Mouse (Mus musculus) embryonic facial prominence, embryonic 11.5 days (tissue): ENCODE measurements around the gene Dcaf4. TPM values are rescaled to one million over a fixed set of nuclear protein-coding genes. Genes with fewer than 3 reads are reported as not detected.

ENCODE experiments used
- ATAC-seq: fragments of 200-750 bp; cut with Nextera tagmentation; replicated peaks from 2 replicates; pipeline ENCODE4 v1.8.0; 2017; ENCODE audit warnings: low read depth; ENCODE audit not compliant: insufficient number of reproducible peaks, low FRiP score, low TSS enrichment
- DNase-seq: peaks from one replicate; pipeline ENCODE4 v3.0.0-alpha.2; 2015; ENCODE audit warnings: low spot score
- H3K27ac ChIP-seq: fragments of 300-500 bp; sonication (generic); replicated peaks from 2 replicates; pipeline ENCODE4 v1.5.1; 2014; ENCODE audit warnings: mild to moderate bottlenecking, low read depth, low read length, control low read depth
- H3K27me3 ChIP-seq: fragments of 300-500 bp; sonication (generic); 2 replicates; pipeline ENCODE4 v1.6.1; 2014; ENCODE audit warnings: mild to moderate bottlenecking, low read length, moderate library complexity, mixed read lengths; ENCODE audit not compliant: control insufficient read depth, insufficient read depth
- H3K36me3 ChIP-seq: fragments of 300-500 bp; sonication (generic); replicated peaks from 2 replicates; pipeline ENCODE4 v1.6.1; 2014; ENCODE audit warnings: low read depth, mild to moderate bottlenecking, low read length, moderate library complexity, mixed read lengths; ENCODE audit not compliant: control insufficient read depth, insufficient read depth
- H3K4me1 ChIP-seq: fragments of 300-500 bp; sonication (generic); 2 replicates; pipeline ENCODE4 v1.6.1; 2014; ENCODE audit warnings: low read length, mixed read lengths; ENCODE audit not compliant: control insufficient read depth, insufficient read depth
- H3K4me2 ChIP-seq: fragments of 300-500 bp; sonication (generic); 2 replicates; pipeline ENCODE4 v1.6.1; 2014; ENCODE audit warnings: low read depth, mild to moderate bottlenecking, control low read depth, low read length, moderate library complexity
- H3K4me3 ChIP-seq: fragments of 300-500 bp; sonication (generic); 2 replicates; pipeline ENCODE4 v1.5.1; 2014; ENCODE audit warnings: low read depth, low read length, control low read depth
- H3K9ac ChIP-seq: fragments of 300-500 bp; sonication (generic); replicated peaks from 2 replicates; pipeline ENCODE4 v1.6.1; 2014; ENCODE audit warnings: mild to moderate bottlenecking, control low read depth, low read length
- H3K9me3 ChIP-seq: fragments of 300-500 bp; sonication (generic); replicated peaks from 2 replicates; pipeline ENCODE4 v1.6.1; 2016; ENCODE audit warnings: mild to moderate bottlenecking, low read length, inconsistent platforms, mixed read lengths; ENCODE audit not compliant: control insufficient read depth
- WGBS: fragments of 180-500 bp; shearing (Covaris S2); extraction: QIAGEN DNeasy Blood & Tissue Kit; methylation state at CpG from one replicate; pipeline ENCODE4 v1.1.7; 2014; 5-methylcytosine and 5-hydroxymethylcytosine counted together
- polyA plus RNA-seq: library from polyadenylated mRNA; unstranded; fragments of >200 nt; fragmentation: Nextera tagmentation; extraction: Ambion mirVana; gene quantifications from 2 replicates; pipeline ENCODE4 v1.2.1, GENCODE M21; 2014

Gene Dcaf4
- polyA plus RNA-seq, 1 experiment from 2014 or later = 27.2 TPM

- ATAC-seq (no peak), DNase-seq (no peak)
- Histone ChIP-seq H3K27ac (no peak overlapping the region), H3K4me2 (no peak overlapping the region), H3K4me3 (no peak overlapping the region), H3K4me1 (no peaks in the 10 kb centered on the region), H3K9ac (no peak overlapping the region), H3K9me3 (no peaks in the 10 kb centered on the region), H3K27me3 (no peaks in the 10 kb centered on the region), H3K36me3 (no peaks in the 10 kb centered on the region)
- 91% methylated on average over 3 of the region's 3 CpGs for WGBS
Measured at GRCm38 (mm10) chr12:83532966-83533365, 12.7 kb downstream of the Dcaf4 start.

DNA sequence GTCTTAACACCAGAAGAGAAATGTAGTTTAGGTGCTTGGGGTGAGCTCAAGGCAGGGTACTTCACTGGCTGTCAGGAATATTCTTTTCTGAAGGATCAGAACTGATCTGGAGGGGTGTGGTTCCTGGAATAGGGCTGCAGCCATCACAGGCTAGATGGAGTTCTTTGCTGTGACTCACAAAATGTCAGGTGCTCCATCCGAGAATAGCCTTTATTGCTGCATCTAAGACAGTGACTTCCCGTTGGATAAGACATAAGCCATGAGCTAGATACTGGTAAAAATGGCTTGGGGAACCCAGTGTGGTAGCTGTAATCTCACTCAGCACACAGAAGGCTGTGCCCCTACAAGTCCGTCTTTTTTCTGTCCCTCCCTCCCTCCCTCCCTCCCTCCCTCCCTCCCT is 13.9 kb downstream of the Dcaf4 start:
- no peak for ATAC-seq
- H3K4me3 ChIP-seq = no peak overlapping the region
- H3K27me3 ChIP-seq = no peaks in the 10 kb centered on the region
- WGBS = 83% methylated on average over 3 of the region's 3 CpGs
- H3K27ac ChIP-seq = no peak overlapping the region
- no peak for DNase-seq
- H3K9me3 ChIP-seq = no peaks in the 10 kb centered on the region
- H3K4me2 ChIP-seq = no peak overlapping the region
- H3K4me1 ChIP-seq = no peaks in the 10 kb centered on the region
- no peak overlapping the region for H3K9ac ChIP-seq
- peaks cover 3% of the 10 kb centered on the region; the same call in 1 of the 2 replicates for H3K36me3 ChIP-seq

DNA sequence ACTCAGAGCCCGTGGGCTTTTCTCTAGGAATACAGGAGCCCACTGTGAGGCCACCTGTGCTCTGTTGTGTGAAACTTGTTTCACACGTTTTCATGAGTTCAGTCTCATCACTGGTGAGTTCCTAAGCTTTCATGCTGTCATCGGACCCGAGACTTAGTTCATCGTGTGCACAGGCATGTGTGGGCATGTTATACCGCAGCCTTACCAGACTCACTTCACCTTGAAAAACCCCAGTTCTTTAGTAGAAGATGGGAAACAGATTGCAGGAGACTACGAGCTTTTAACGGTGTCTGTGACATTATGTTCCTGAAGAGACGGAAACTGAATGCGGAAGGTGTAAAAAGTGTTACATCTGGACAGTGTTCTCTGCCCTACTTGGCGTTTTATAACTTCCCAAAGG is 15.2 kb downstream of the Dcaf4 start:
- DNase-seq = no peak
- Histone ChIP-seq H3K4me1 (no peaks in the 10 kb centered on the region), H3K36me3 (peaks cover 3% of the 10 kb centered on the region; the same call in 1 of the 2 replicates), H3K27me3 (no peaks in the 10 kb centered on the region), H3K9me3 (no peaks in the 10 kb centered on the region), H3K4me2 (no peak overlapping the region), H3K4me3 (no peak overlapping the region), H3K9ac (no peak overlapping the region), H3K27ac (no peak overlapping the region)
- WGBS = 81% methylated on average over 11 of the region's 11 CpGs
- ATAC-seq = no peak

GRCm38 (mm10) chr12:83536039-83536438 is 15.8 kb downstream of the Dcaf4 start:
- no peaks in the 10 kb centered on the region for H3K9me3 ChIP-seq
- WGBS = 78% methylated on average over 9 of the region's 9 CpGs
- ATAC-seq (no peak), DNase-seq (no peak)
- no peak overlapping the region for H3K9ac ChIP-seq
- H3K4me1 ChIP-seq = no peaks in the 10 kb centered on the region
- H3K4me2 ChIP-seq = no peak overlapping the region
- H3K36me3 ChIP-seq = peaks cover 3% of the 10 kb centered on the region; the same call in 1 of the 2 replicates
- H3K27ac ChIP-seq = no peak overlapping the region
- no peak overlapping the region for H3K4me3 ChIP-seq
- no peaks in the 10 kb centered on the region for H3K27me3 ChIP-seq

DNA sequence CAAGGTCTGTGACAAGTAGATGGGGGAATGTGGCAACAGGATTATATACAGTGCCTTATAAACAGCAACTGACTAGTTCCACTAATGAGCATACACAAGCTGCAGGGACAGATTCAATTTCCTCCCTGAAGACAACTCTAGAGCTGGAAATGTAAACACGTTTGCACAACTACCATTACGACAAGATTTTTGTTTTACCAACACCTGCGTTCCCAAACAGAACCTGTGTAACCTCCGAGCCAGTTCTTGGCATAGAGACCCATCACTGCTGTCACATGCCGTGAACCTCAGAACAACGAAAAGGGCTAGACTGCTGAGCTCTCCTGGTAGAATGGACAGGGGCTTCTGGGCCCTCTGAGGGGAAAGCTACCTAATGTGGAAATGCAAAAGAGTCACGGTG is 23.7 kb downstream of the Dcaf4 start:
- H3K27me3 ChIP-seq = no peaks in the 10 kb centered on the region
- no peak for ATAC-seq
- no peak overlapping the region for H3K9ac ChIP-seq
- no peak overlapping the region for H3K4me3 ChIP-seq
- H3K9me3 ChIP-seq = no peaks in the 10 kb centered on the region
- H3K4me1 ChIP-seq = no peaks in the 10 kb centered on the region
- no peak overlapping the region for H3K27ac ChIP-seq
- H3K4me2 ChIP-seq = no peak overlapping the region
- 86% methylated on average over 7 of the region's 7 CpGs for WGBS
- DNase-seq = no peak
- H3K36me3 ChIP-seq = no peaks in the 10 kb centered on the region; the same call in 1 of the 2 replicates

DNA sequence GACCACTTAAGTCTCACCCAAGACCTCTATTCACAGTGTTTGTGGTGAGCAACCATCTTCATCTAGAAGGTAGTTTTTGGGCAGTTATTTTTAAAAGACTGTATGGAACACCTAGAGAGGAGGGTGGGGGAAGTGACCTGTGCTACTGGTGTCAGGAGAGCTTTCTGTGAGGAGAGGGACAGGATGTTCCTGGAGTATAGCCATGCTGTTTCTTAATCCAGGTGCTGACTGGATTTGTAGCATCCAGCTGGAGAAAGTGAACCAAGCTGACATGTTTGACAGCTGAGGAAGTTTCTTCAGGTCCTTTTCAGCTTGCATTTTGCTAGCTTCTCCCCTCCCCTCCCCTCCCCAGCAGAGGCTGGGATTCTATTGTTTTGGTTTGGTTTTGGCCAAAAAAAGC is 24.5 kb downstream of the Dcaf4 start:
- no peaks in the 10 kb centered on the region; the same call in 1 of the 2 replicates for H3K36me3 ChIP-seq
- no peaks in the 10 kb centered on the region for H3K9me3 ChIP-seq
- no peak overlapping the region for H3K9ac ChIP-seq
- H3K27ac ChIP-seq = no peak overlapping the region
- no peaks in the 10 kb centered on the region for H3K4me1 ChIP-seq
- ATAC-seq (no peak), DNase-seq (no peak)
- no peaks in the 10 kb centered on the region for H3K27me3 ChIP-seq
- H3K4me3 ChIP-seq = no peak overlapping the region
- H3K4me2 ChIP-seq = no peak overlapping the region

DNA sequence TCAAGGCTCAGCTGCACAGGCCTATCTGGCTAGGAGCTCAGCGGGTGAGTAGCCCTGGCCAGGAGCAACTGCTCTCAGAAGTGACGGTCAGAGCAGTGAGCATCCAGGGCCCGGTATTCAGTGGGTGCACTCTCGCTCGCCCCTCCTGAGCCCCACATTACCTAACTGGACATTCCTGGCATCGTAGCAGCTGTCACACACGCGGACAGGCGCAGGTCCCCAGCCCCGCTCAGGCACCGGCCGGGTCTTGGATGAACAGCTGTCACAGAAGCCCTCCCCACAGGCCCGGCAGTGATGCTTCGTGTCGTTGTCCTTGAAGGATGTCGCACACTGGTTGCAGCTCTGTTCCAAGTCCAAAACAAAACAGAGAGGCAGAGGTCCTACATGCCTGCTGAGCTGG is 31.0 kb downstream of the Dcaf4 start:
- Histone ChIP-seq H3K36me3 (no peaks in the 10 kb centered on the region; the same call in none of the 2 replicates), H3K4me1 (no peaks in the 10 kb centered on the region), H3K9ac (no peak overlapping the region), H3K9me3 (no peaks in the 10 kb centered on the region), H3K4me3 (no peak overlapping the region), H3K27me3 (no peaks in the 10 kb centered on the region), H3K4me2 (no peak overlapping the region), H3K27ac (no peak overlapping the region)
- DNase-seq (no peak), ATAC-seq (no peak)
- 93% methylated on average over 16 of the region's 16 CpGs for WGBS

GRCm38 (mm10) chr12:83553816-83554215 is 33.5 kb downstream of the Dcaf4 start:
- no peak overlapping the region for H3K27ac ChIP-seq
- H3K36me3 ChIP-seq = peaks cover 2% of the 10 kb centered on the region
- H3K4me3 ChIP-seq = no peak overlapping the region
- no peak overlapping the region for H3K4me2 ChIP-seq
- no peaks in the 10 kb centered on the region for H3K4me1 ChIP-seq
- H3K9me3 ChIP-seq = no peaks in the 10 kb centered on the region
- DNase-seq = no peak
- H3K27me3 ChIP-seq = no peaks in the 10 kb centered on the region
- no peak for ATAC-seq
- WGBS = 79% methylated on average over 4 of the region's 4 CpGs
- H3K9ac ChIP-seq = no peak overlapping the region
